9 mouse cellular contexts compared by ENCODE assay signal in genomic region chr2:20672803-20673603, GRCm38 (mm10).
DNase-seq lines count a peak whose midpoint lies in the region; ATAC-seq lines count a peak whose summit lies in the region.
"Had no signal": no experiment of that assay in that cellular context is flagged by ENCODE, and none has a peak within 500 bp of the region (broad histone marks: within the 10 kb centered on the region; RNA-seq: fewer than 3 reads in every experiment).

No protein-coding gene starts in this region.

- no peaks in the 10 kb centered on the region for H3K9me3 ChIP-seq in liver, embryonic 13.5 days (replicated peaks)

- H3K9ac ChIP-seq in liver, embryonic 13.5 days, result no peak overlapping the region

- H3K36me3 ChIP-seq in liver, embryonic 13.5 days, result no peaks in the 10 kb centered on the region

- H3K4me2 ChIP-seq in liver, embryonic 13.5 days, result no peak overlapping the region

- H3K27ac ChIP-seq in liver, embryonic 13.5 days, result no peak overlapping the region

- WGBS in liver, embryonic 13.5 days (ENCODE audit: insufficient replicate concordance), result 49% methylated on average over 9 of the region's 9 CpGs

- no peak overlapping the region for H3K4me3 ChIP-seq in liver, embryonic 13.5 days (replicated peaks)
- H3K4me3 ChIP-seq: erythroblast, embryonic 14.5 days had no signal

- DNase-seq in thymus, postnatal 0 days (ENCODE audit: low spot score), result peak; percentile 21
- DNase-seq in thymus, postnatal 10 days (ENCODE audit: low spot score in 2 of 2), result no peak
- peak; percentile 41 to 66 for DNase-seq in cerebellum, postnatal 4 days (ENCODE audit: low spot score in 2 of 2)
- peak; percentile 62 for DNase-seq in gastrocnemius, postnatal 10 days
- peak; percentile 84 for DNase-seq in kidney, postnatal 10 days
- DNase-seq in liver, embryonic 13.5 days, result peak; percentile 6
- peak; percentile 48 for DNase-seq in ovary, postnatal 36 days (ENCODE audit: low spot score)

- no peak for ATAC-seq in liver, embryonic 13.5 days (ENCODE audit: low read depth)
- ATAC-seq in inflammation-experienced regulatory T-cells, adult 6 months, result no peak

- no peaks in the 10 kb centered on the region for H3K4me1 ChIP-seq in liver, embryonic 13.5 days (replicated peaks)

- H3K27me3 ChIP-seq in liver, embryonic 13.5 days, result no peaks in the 10 kb centered on the region

Comparison
In these comparisons a context has a peak if more than half of its experiments do, and no peak if none do; other contexts are left out.
1. DNase-seq: peak in thymus, postnatal 0 days (single experiment), cerebellum, postnatal 4 days (2 of 2), gastrocnemius, postnatal 10 days (single experiment), kidney, postnatal 10 days (single experiment), liver, embryonic 13.5 days (single experiment) and ovary, postnatal 36 days (single experiment); none in thymus, postnatal 10 days (0 of 2).